In genomic region chr10:57487201-57487600, GRCm38 (mm10) we compare ENCODE assay signal across 8 mouse cellular contexts. TPM values are rescaled to one million over a fixed set of nuclear protein-coding genes. Genes with fewer than 3 reads are reported as not detected.
DNase-seq lines count a peak whose midpoint lies in the region; ATAC-seq and TF ChIP-seq lines count a peak whose summit lies in the region.

No protein-coding gene starts in this region.

- H3K9ac ChIP-seq in forebrain, embryonic 14.5 days (ENCODE audit: low read length), result peak overlapping the region; percentile 96
- H3K9ac ChIP-seq in liver, embryonic 15.5 days, result no peak overlapping the region

- TF ChIP-seq CTCF in left cerebral cortex, adult 2 months (IDR thresholded peaks at IDR 0.05), result no peak

- intact Hi-C loops in left cerebral cortex, adult 2 months (cut with DNase I), result no loop called here
- intact Hi-C loops in left cerebral cortex, postnatal 10 days (cut with DNase I), result loop anchor here (5.0 kb wide), 1 partner anchor 45 kb away; the partner anchor contains the start of gene Serinc1

- no peak for DNase-seq in left cerebral cortex, adult 2 months (ENCODE audit: extremely low spot score in 1 of 2, low spot score in 2 of 2)
- DNase-seq in left cerebral cortex, postnatal 10 days (ENCODE audit: extremely low spot score in 1 of 2, low spot score in 2 of 2), result no peak
- DNase-seq in adipocyte (ENCODE audit: low spot score), result peak; percentile 19
- DNase-seq in forebrain, embryonic 14.5 days (ENCODE audit: low spot score), result peak; percentile 79
- DNase-seq in yolk sac, embryonic 10.5 days (ENCODE audit: low spot score), result peak; percentile 43
- DNase-seq in gastrocnemius, postnatal 10 days, result no peak
- no peak for DNase-seq in thymus, postnatal 10 days (ENCODE audit: low spot score in 2 of 2)

- no peaks in the 10 kb centered on the region; the same call in 1 of the 2 replicates for H3K36me3 ChIP-seq in forebrain, embryonic 14.5 days (ENCODE audit: control insufficient read depth, insufficient read depth, low read length)
- no peaks in the 10 kb centered on the region for H3K36me3 ChIP-seq in liver, embryonic 15.5 days (replicated peaks)

- H3K9me3 ChIP-seq in forebrain, embryonic 14.5 days (replicated peaks; ENCODE audit: control insufficient read depth, low read length), result no peaks in the 10 kb centered on the region
- no peaks in the 10 kb centered on the region for H3K9me3 ChIP-seq in liver, embryonic 15.5 days (replicated peaks)

- peak overlapping the region; percentile 67 for H3K4me2 ChIP-seq in forebrain, embryonic 14.5 days (ENCODE audit: low read length)
- H3K4me2 ChIP-seq in liver, embryonic 15.5 days, result peak overlapping the region; percentile 90

- peaks cover 10% of the 10 kb centered on the region for H3K4me1 ChIP-seq in forebrain, embryonic 14.5 days (ENCODE audit: control insufficient read depth, insufficient read depth, low read length)
- H3K4me1 ChIP-seq in liver, embryonic 15.5 days (replicated peaks), result peaks cover 13% of the 10 kb centered on the region

- WGBS in forebrain, embryonic 14.5 days, result under 1% methylated on average over 8 of the region's 8 CpGs
- 5% methylated on average over 8 of the region's 8 CpGs for WGBS in liver, embryonic 15.5 days (ENCODE audit: insufficient replicate concordance)

- peak overlapping the region; percentile 94; the same call in 1 of the 2 replicates for H3K27ac ChIP-seq in left cerebral cortex, adult 2 months
- no peak overlapping the region for H3K27ac ChIP-seq in forebrain, embryonic 14.5 days (ENCODE audit: low read depth, low read length)
- no peak overlapping the region for H3K27ac ChIP-seq in liver, embryonic 15.5 days (replicated peaks)

- H3K4me3 ChIP-seq in left cerebral cortex, adult 2 months, result peak overlapping the region; percentile 94
- peak overlapping the region; percentile 94 for H3K4me3 ChIP-seq in forebrain, embryonic 14.5 days (ENCODE audit: low read depth, low read length)
- peak overlapping the region; percentile 67 for H3K4me3 ChIP-seq in liver, embryonic 15.5 days (replicated peaks)

- 0 out of 2 replicates have a peak, but pooled peaks have one; percentile 9 for ATAC-seq in forebrain, embryonic 14.5 days
- ATAC-seq in liver, embryonic 15.5 days (ENCODE audit: insufficient read depth), result no peak

- no peaks in the 10 kb centered on the region for H3K27me3 ChIP-seq in forebrain, embryonic 14.5 days (replicated peaks; ENCODE audit: control insufficient read depth, insufficient read depth, low read length)
- H3K27me3 ChIP-seq in liver, embryonic 15.5 days, result 0 out of 2 replicates have a peak, but pooled peaks cover 4% of the 10 kb centered on the region

RNA-seq across cellular contexts. Expression of gene Hsf2, which starts 1.0 kb away (rescaled TPM):
- total RNA-seq in left cerebral cortex, adult 2 months (2021), result 10 to 100 TPM; 29.2 to 30.2 TPM
- 10 to 100 TPM; 35.4 to 36.2 TPM for total RNA-seq in left cerebral cortex, postnatal 10 days (2021)
- polyA plus RNA-seq in forebrain, embryonic 14.5 days (2014; fragmentation: Nextera tagmentation; extraction: Ambion mirVana), result 56.0 and 63.5 TPM in 2 replicates
- polyA plus RNA-seq in liver, embryonic 15.5 days (2015; fragmentation: Nextera tagmentation; extraction: Ambion mirVana), result 8.5 and 9.8 TPM in 2 replicates
- 10 to 100 TPM; 30.5 to 35.7 TPM for total RNA-seq in gastrocnemius, postnatal 10 days (2021)

RNA-seq across cellular contexts. Expression of gene Serinc1, which starts 45.1 kb away (rescaled TPM):
- 1,000 to 10,000 TPM in 1 of 2 experiments, 100 to 1,000 TPM in 1; 891 to 1,047 TPM for total RNA-seq in left cerebral cortex, adult 2 months (2021)
- total RNA-seq in left cerebral cortex, postnatal 10 days (2021), result 100 to 1,000 TPM; 926 to 943 TPM
- 367 and 449 TPM in 2 replicates for polyA plus RNA-seq in forebrain, embryonic 14.5 days (2014; fragmentation: Nextera tagmentation; extraction: Ambion mirVana)
- polyA plus RNA-seq in liver, embryonic 15.5 days (2015; fragmentation: Nextera tagmentation; extraction: Ambion mirVana), result 73.2 and 73.9 TPM in 2 replicates
- 100 to 1,000 TPM; 170 to 176 TPM for total RNA-seq in gastrocnemius, postnatal 10 days (2021)

Comparison
In these comparisons a context has a peak if more than half of its experiments do, and no peak if none do; other contexts are left out.
1. DNase-seq: peak in adipocyte (single experiment), forebrain, embryonic 14.5 days (single experiment) and yolk sac, embryonic 10.5 days (single experiment); none in left cerebral cortex, adult 2 months (0 of 2), left cerebral cortex, postnatal 10 days (0 of 2), gastrocnemius, postnatal 10 days (single experiment) and thymus, postnatal 10 days (0 of 2).
2. RNA of gene Serinc1, which starts 45.1 kb away (total RNA-seq): 891 to 1,047 TPM in left cerebral cortex, adult 2 months and 926 to 943 TPM in left cerebral cortex, postnatal 10 days; 170 to 176 TPM in gastrocnemius, postnatal 10 days; every median in the first group is over 4 times any median in the second.
3. Peak in every context shown above with its lines, with median percentiles within 50 percentile points of each other: H3K4me3 ChIP-seq.